Mouse (Mus musculus): ENCODE measurements around the gene Lrrc32.

Lrrc32 gene

DNA sequence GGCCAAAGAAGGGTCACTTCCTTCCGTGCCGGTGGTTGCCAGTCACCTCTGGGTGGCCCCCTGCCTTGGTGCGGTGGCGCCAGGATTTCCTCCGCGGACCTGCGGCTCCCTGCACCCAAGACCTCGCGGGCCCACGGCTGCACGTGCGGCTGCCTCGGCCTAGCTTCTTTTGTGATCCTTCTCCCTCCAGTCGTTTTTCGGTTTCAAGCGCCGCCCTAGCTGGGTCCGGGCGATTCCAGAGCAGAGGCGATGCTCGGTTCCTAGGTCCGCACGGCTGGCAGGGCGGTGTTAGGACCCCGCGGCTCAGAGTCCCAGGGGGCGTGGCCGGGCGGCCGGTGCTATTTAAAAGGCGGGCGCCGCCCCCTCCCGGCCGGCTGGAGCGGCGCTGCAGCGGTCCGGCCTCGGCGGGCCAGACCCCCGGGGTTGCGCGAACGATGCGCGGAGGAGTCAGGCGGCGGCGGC is 571 bp downstream of the Lrrc32 start:
- peak; percentile 49 for DNase-seq

- no peak for DNase-seq
Measured at GRCm38 (mm10) chr7:98490328-98490727, 1.2 kb downstream of the Lrrc32 start.

- no peak for DNase-seq
Measured at GRCm38 (mm10) chr7:98490911-98491310, 1.8 kb downstream of the Lrrc32 start.

- DNase-seq = no peak
Measured at GRCm38 (mm10) chr7:98491451-98492200, 2.5 kb downstream of the Lrrc32 start.

DNA sequence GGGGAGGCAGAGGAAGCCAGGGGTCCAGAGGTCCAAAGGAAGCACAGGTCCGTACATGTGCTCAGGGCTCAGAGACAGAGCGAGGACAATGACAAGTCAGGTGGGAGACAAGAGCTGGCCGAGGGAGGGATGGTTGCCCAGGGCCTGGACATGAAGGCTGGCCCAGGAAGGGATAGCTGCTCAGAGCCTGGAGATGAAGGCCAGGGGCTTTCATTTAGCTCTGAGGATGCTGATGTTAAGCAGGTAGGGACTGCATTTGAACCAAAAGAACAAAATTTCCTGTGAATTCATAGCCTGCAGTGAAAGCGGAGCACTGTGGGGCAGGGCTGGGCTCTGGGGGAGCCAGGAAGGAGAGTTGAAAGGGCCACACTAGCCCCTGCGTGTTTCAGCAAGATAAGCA is 3.2 kb downstream of the Lrrc32 start:
- no peak for DNase-seq

- no peak for DNase-seq
Measured at GRCm38 (mm10) chr7:98493307-98493706, 4.2 kb downstream of the Lrrc32 start.

GRCm38 (mm10) chr7:98493901-98494480 is 4.9 kb downstream of the Lrrc32 start:
- no peak for DNase-seq

- no peak for DNase-seq
Measured at GRCm38 (mm10) chr7:98495591-98495990, 6.5 kb downstream of the Lrrc32 start.

GRCm38 (mm10) chr7:98497451-98497850 is 8.4 kb downstream of the Lrrc32 start:
- no peak for DNase-seq

DNA sequence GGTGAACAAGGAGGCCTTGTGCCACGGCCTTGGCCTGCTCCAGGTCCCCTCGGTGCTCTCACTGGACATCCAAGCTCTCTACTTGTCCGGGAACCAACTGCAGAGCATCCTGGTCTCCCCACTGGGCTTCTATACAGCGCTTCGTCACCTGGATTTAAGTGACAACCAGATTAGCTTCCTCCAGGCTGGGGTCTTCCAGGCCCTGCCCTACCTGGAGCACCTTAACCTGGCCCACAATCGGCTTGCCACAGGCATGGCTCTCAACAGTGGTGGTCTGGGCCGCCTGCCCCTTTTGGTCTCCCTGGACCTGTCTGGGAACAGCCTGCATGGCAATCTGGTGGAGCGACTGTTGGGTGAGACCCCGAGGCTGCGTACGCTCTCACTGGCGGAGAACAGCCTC is 9.0 kb downstream of the Lrrc32 start:
- no peak for DNase-seq

- peak; percentile 53 for DNase-seq
Measured at GRCm38 (mm10) chr7:98498656-98499560, 9.8 kb downstream of the Lrrc32 start.

DNA sequence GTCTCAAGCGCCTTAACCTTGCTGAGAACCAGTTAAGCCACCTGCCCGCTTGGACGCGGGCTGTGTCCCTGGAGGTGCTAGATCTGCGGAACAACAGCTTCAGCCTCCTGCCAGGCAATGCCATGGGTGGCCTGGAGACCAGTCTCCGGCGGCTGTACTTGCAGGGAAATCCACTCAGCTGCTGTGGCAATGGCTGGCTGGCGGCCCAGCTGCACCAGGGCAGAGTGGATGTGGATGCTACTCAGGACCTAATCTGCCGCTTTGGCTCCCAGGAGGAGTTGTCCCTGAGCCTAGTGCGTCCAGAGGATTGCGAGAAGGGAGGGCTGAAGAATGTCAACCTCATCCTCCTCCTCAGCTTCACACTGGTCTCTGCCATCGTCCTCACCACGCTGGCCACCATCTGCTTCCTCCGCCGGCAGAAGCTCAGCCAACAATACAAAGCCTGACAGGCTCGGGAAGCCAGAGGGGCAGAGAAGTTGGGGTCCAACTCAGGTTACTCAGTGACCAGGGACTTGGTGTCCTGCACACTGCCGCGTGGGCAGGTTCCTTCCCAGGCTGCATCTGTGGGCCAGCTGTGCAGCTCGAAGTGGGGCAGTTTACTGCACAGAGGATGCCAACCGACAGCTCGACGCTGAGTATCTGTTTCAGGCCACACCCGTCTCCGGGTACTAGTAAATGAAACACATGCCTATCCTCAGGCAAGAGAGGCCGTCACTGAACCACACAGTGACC is 10.6 kb downstream of the Lrrc32 start:
- peak; percentile 47 for DNase-seq

DNA sequence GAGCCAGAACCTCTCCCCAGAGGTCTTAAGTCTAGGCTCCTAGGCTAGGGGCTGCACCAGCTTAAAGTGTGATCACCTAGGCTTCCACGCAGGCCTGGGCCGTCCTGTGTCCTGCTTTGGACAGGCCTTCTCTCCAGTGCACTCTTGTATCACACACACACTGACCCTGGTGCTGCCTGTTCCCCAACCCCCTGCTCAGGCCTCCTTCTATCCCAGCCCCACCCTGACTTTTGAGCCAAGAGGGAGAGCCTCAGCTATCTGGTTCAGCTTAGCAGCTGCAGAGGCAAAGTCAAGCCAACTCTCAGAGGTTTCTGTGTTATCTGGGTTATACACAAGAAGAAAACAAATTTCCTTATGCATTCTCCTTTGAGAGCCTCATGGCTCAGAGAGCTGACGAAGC is 11.4 kb downstream of the Lrrc32 start:
- no peak for DNase-seq

- DNase-seq = no peak
Measured at GRCm38 (mm10) chr7:98501078-98501477, 12.0 kb downstream of the Lrrc32 start.

- DNase-seq = no peak
Measured at GRCm38 (mm10) chr7:98502921-98503320, 13.8 kb downstream of the Lrrc32 start.

- no peak for DNase-seq
Measured at GRCm38 (mm10) chr7:98503951-98504647, 15.0 kb downstream of the Lrrc32 start.

DNA sequence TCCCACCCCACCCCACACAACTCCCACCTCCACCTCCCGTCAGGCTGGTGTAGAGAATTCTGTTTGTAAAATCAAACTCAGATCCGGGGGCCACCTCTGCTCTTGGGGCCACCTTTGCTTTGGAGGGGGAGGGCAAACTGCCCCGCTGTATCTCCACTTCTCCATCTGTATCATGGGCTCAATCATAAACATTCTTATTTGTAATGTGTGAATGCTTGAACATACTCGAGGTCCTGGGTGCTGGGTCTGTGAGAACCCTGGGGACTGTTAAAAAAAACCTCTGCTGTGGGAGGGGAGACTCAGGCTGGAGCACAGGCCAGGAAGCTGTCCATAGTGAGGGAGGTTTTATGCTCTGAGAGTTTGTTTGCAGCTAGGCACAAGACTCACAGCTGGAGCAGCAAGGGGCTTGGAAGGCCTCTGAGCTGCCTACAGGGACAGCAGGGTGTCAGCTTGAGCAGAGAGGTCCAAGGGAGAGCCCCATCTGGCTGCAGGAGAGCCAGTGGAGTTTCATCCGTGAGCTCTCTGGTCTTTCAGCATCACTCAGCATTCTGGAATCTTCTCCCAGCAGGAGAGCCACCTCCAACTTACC is 15.7 kb downstream of the Lrrc32 start:
- no peak for DNase-seq

- DNase-seq = no peak
Measured at GRCm38 (mm10) chr7:98505664-98506063, 16.6 kb downstream of the Lrrc32 start.

- DNase-seq = no peak
Measured at GRCm38 (mm10) chr7:98510961-98511958, 22.2 kb downstream of the Lrrc32 start.

DNA sequence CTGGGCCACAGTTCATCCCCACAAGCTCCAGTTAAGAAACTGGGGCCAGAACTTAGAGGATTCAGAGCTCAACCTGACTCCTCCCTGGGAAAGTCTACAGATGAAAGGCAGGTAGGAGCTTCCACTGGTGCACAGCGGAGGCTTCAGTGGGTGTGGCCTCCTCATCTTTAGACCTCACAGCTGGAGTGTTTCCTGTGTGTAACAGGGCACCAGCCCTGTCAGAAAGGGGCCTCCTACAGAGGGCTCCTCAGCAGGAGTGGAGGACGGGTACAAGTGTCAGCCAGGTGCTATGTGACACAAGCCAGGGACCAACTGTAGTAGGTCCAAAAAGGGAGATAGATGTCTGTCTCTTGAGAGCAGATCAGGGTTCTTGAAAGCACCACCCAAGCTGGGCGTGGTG is 24.2 kb downstream of the Lrrc32 start:
- no peak for DNase-seq

- no peak for DNase-seq
Measured at GRCm38 (mm10) chr7:98522576-98522975, 33.5 kb downstream of the Lrrc32 start.
